Mouse (Mus musculus): ENCODE measurements around the gene Gm572. TPM values are rescaled to one million over a fixed set of nuclear protein-coding genes. Genes with fewer than 3 reads are reported as not detected.

Gm572 gene
- polyA plus RNA-seq, 1 experiment from 2014 or later: 0.17 TPM

DNA sequence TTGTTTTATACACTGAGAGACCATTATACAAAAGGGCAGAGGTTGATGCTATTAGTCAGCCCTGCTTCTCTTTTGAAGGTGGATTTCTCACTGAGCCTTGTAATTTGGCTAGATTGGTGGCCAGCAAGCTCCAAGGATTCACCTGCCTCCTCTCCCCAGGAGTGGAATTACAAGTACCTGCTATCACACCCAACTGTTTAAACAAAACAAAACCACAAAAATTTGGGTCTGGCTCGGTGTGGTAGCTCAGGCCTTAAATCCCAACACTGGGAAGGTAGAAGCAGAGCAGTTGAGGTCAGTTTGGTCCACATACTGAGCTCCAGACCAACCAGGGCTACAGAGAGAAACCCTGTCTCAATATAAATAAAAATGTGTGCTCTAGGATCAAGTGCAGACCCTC lies 23.3 kb upstream of the Gm572 start:
- Histone ChIP-seq H3K4me2 (ENCODE audit: low read depth, low read length) (no peak overlapping the region), H3K4me1 (ENCODE audit: control insufficient read depth, insufficient read depth, low read length) (no peaks in the 10 kb centered on the region), H3K9ac (ENCODE audit: low read depth, low read length) (no peak overlapping the region), H3K27me3 (replicated peaks; ENCODE audit: control insufficient read depth, insufficient read depth, low read length) (no peaks in the 10 kb centered on the region), H3K4me3 (ENCODE audit: low read depth, low read length) (no peak overlapping the region), H3K27ac (replicated peaks; ENCODE audit: low read depth, low read length) (no peak overlapping the region), H3K36me3 (ENCODE audit: control insufficient read depth, insufficient read depth, low read length) (peaks cover 96% of the 10 kb centered on the region), H3K9me3 (ENCODE audit: control insufficient read depth, low read length) (no peaks in the 10 kb centered on the region)
- DNase-seq (ENCODE audit: low spot score) (no peak), ATAC-seq (ENCODE audit: low read depth) (no peak)
- 69% methylated on average over 1 of the region's 1 CpGs for WGBS

DNA sequence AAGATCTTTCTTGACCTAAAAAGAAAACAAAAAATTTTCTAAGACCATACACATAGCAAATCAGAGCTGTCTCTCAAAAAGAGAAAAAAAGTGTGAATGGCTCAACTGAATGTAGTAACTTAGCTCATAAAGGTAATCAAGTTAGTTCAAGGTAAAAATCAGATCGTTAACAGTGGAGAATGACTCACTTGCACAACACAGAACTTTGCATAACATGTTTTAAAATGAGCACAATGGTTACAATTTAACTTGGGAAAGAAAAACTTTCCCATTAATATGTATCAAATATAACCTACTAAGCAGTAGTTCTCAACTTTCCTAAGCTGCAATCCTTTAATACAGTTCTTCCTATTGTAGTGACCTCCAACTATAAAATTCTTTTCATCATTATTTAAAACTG lies 22.4 kb upstream of the Gm572 start:
- ATAC-seq (ENCODE audit: low read depth): no peak
- no peaks in the 10 kb centered on the region for H3K9me3 ChIP-seq (ENCODE audit: control insufficient read depth, low read length)
- no peak overlapping the region for H3K4me2 ChIP-seq (ENCODE audit: low read depth, low read length)
- H3K4me1 ChIP-seq (ENCODE audit: control insufficient read depth, insufficient read depth, low read length): no peaks in the 10 kb centered on the region
- DNase-seq (ENCODE audit: low spot score): no peak
- no peak overlapping the region for H3K4me3 ChIP-seq (ENCODE audit: low read depth, low read length)
- 93% methylated on average over 1 of the region's 1 CpGs for WGBS
- no peak overlapping the region for H3K9ac ChIP-seq (ENCODE audit: low read depth, low read length)
- no peak overlapping the region for H3K27ac ChIP-seq (replicated peaks; ENCODE audit: low read depth, low read length)
- H3K27me3 ChIP-seq (replicated peaks; ENCODE audit: control insufficient read depth, insufficient read depth, low read length): no peaks in the 10 kb centered on the region
- peaks cover 92% of the 10 kb centered on the region for H3K36me3 ChIP-seq (ENCODE audit: control insufficient read depth, insufficient read depth, low read length)

DNA sequence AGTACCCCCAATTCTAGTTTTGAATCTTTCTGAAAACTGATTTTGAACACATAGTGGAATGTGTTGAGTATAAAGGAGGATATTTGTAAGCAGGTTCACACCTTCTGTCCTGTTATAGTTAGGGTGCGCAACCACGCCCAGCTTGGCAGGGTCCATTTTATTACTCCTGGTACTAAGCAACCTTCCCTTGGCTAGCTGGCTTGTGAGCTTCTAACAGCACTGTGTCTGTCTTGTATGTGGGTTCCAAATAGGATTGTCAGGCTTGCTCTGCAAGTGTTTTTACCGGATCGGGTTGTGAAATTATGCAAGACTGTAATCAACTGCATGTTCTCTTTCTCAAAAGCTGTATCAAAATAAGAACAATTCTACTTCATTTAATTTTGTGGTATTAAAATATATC lies 20.6 kb upstream of the Gm572 start:
- H3K4me2 ChIP-seq (ENCODE audit: low read depth, low read length): no peak overlapping the region

DNA sequence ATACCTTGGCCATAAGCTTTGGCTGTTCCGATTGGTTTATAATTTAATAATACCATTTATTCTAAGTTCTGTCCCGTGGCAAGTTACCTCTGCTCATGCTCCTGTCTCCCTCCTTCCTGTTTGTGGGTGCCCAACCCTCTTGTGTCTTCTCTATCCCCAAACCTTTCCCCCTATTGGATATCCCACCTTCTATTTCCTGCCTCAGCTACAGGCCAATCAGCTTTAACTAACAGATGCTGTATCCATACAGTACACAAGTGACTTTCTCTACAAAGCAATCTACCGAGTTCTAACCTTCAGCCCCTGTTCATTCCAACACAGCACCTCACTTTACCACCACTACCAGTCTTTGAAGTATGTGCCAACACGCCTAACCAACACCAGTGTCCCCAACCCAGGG lies 19.5 kb upstream of the Gm572 start:
- H3K4me1 ChIP-seq (ENCODE audit: control insufficient read depth, insufficient read depth, low read length): no peaks in the 10 kb centered on the region
- WGBS: 84% methylated on average over 4 of the region's 4 CpGs
- DNase-seq (ENCODE audit: low spot score) (no peak), ATAC-seq (ENCODE audit: low read depth) (no peak)
- H3K9me3 ChIP-seq (ENCODE audit: control insufficient read depth, low read length): no peaks in the 10 kb centered on the region
- no peak overlapping the region for H3K9ac ChIP-seq (ENCODE audit: low read depth, low read length)
- no peak overlapping the region for H3K4me2 ChIP-seq (ENCODE audit: low read depth, low read length)
- H3K4me3 ChIP-seq (ENCODE audit: low read depth, low read length): no peak overlapping the region
- peaks cover 66% of the 10 kb centered on the region for H3K36me3 ChIP-seq (ENCODE audit: control insufficient read depth, insufficient read depth, low read length)
- H3K27ac ChIP-seq (replicated peaks; ENCODE audit: low read depth, low read length): no peak overlapping the region
- no peaks in the 10 kb centered on the region for H3K27me3 ChIP-seq (replicated peaks; ENCODE audit: control insufficient read depth, insufficient read depth, low read length)

More for the DNA sequence above, 20.6 kb upstream of the Gm572 start:
- Histone ChIP-seq H3K36me3 (ENCODE audit: control insufficient read depth, insufficient read depth, low read length) (peaks cover 74% of the 10 kb centered on the region), H3K27ac (replicated peaks; ENCODE audit: low read depth, low read length) (no peak overlapping the region), H3K9ac (ENCODE audit: low read depth, low read length) (no peak overlapping the region), H3K4me3 (ENCODE audit: low read depth, low read length) (no peak overlapping the region), H3K9me3 (ENCODE audit: control insufficient read depth, low read length) (no peaks in the 10 kb centered on the region), H3K27me3 (replicated peaks; ENCODE audit: control insufficient read depth, insufficient read depth, low read length) (no peaks in the 10 kb centered on the region), H3K4me1 (ENCODE audit: control insufficient read depth, insufficient read depth, low read length) (no peaks in the 10 kb centered on the region)
- ATAC-seq (ENCODE audit: low read depth) (no peak), DNase-seq (ENCODE audit: low spot score) (no peak)
- WGBS: 91% methylated on average over 4 of the region's 4 CpGs

DNA sequence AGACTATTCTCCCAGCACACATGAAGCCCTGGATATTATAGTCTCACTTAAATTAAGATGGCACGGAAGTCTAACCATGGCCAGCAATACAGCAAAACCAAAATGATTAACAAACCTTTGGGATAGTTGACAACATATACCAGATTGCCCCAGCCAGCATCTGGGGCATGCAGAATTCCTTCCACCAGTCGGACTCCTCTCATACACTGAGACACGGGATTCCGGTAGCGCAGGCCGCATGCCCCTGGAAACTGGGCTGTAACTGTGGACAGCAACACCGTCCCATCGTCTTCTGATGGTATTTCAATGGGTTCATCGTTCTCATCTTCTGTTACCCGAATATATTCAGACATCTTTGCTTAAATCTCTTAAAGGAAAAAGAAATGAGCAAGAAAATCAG lies 18.1 kb upstream of the Gm572 start:
- H3K9ac ChIP-seq (ENCODE audit: low read depth, low read length): no peak overlapping the region

DNA sequence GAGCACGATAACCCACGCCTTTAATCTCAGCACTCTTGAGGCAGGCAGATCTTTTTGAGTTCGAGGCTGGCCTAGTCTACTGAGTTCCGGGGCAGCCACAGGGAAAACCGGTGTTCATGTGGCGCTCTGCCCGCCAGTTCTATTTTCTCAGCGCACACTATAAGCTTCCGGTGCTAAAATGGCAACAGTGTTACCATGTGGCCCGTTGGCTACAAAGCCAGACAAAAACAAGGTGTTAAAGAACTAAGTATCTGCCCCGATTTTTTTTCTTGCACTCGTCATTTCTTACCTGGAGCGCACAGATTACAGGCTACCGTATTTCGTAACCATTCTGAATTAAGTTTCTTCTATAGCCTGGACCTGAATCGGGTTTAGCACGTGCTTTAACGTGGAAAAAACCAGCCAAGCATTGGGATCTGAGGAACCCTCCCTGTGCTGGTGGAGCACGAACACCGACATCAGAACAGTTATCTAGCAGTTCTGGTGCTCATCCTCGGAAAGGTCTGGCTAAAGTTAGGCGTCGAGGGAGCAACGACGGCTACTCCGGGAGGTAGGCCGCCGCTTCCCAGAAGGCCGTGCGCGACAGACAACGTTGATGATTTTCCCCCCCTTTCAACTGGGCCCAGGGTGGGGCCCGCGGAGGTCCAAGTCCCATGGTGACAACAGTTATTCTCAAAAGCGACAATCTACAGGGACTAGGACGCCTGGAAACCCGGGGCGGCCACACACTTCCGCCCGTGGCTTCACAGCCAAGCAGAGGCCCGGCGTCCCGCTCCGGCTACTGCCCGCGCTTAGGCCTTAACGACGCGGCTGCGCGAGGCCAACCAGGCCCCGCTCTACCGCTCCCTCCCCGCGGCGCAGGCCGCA lies 17.1 kb upstream of the Gm572 start:
- H3K36me3 ChIP-seq (ENCODE audit: control insufficient read depth, insufficient read depth, low read length): peaks cover 43% of the 10 kb centered on the region
- H3K27ac ChIP-seq (replicated peaks; ENCODE audit: low read depth, low read length): peak overlapping the region; percentile 96
- DNase-seq (ENCODE audit: low spot score) (peak; percentile 57), ATAC-seq (ENCODE audit: low read depth) (peak; percentile 66)
- no peaks in the 10 kb centered on the region for H3K4me1 ChIP-seq (ENCODE audit: control insufficient read depth, insufficient read depth, low read length)
- H3K4me3 ChIP-seq (ENCODE audit: low read depth, low read length): peak overlapping the region; percentile 96
- H3K27me3 ChIP-seq (replicated peaks; ENCODE audit: control insufficient read depth, insufficient read depth, low read length): no peaks in the 10 kb centered on the region
- H3K9ac ChIP-seq (ENCODE audit: low read depth, low read length): peak overlapping the region; percentile 98
- peak overlapping the region; percentile 77 for H3K4me2 ChIP-seq (ENCODE audit: low read depth, low read length)
- no peaks in the 10 kb centered on the region for H3K9me3 ChIP-seq (ENCODE audit: control insufficient read depth, low read length)
- WGBS: under 1% methylated on average over 55 of the region's 57 CpGs

More for the DNA sequence above, 18.1 kb upstream of the Gm572 start:
- Histone ChIP-seq H3K27me3 (replicated peaks; ENCODE audit: control insufficient read depth, insufficient read depth, low read length) (no peaks in the 10 kb centered on the region), H3K9me3 (ENCODE audit: control insufficient read depth, low read length) (no peaks in the 10 kb centered on the region), H3K36me3 (ENCODE audit: control insufficient read depth, insufficient read depth, low read length) (peaks cover 52% of the 10 kb centered on the region), H3K4me3 (ENCODE audit: low read depth, low read length) (peak overlapping the region; percentile 96), H3K4me2 (ENCODE audit: low read depth, low read length) (peak overlapping the region; percentile 77), H3K27ac (replicated peaks; ENCODE audit: low read depth, low read length) (no peak overlapping the region), H3K4me1 (ENCODE audit: control insufficient read depth, insufficient read depth, low read length) (no peaks in the 10 kb centered on the region)
- no peak for ATAC-seq (ENCODE audit: low read depth)
- no peak for DNase-seq (ENCODE audit: low spot score)
- WGBS: 81% methylated on average over 10 of the region's 10 CpGs

DNA sequence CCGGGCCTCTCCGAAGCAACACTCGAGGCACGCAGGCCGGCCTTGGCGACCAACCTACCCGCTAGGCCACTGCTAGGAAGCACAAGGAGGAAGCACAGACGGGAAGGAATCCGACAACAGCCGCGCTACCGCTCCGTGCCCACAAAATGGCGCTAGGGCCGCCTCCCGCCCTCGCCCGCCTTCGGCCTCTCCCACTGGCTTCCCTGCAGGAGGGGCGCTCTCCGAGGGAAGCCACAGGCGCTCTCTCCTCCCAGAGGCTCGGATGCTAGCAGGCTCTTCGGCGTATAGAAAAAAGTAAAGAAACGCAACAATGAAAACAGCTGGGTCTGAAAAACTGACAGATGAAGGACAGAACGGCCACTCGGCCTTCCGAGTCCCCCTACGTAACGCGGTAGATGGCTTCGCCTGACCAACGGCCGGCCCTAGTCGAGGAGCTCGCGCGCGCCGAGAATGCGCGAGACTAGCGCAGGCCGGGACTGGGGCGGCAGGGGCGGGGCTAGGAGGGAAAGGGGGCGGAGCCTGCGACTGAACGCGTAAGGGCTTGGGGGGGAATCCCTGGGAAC lies 16.4 kb upstream of the Gm572 start, which contains the start of gene Tardbp:
Gene Tardbp, minus strand, starts transcription at position 397 of the 563 bp plus-strand sequence.
- Histone ChIP-seq H3K4me1 (ENCODE audit: control insufficient read depth, insufficient read depth, low read length) (no peaks in the 10 kb centered on the region), H3K27me3 (replicated peaks; ENCODE audit: control insufficient read depth, insufficient read depth, low read length) (no peaks in the 10 kb centered on the region), H3K9me3 (ENCODE audit: control insufficient read depth, low read length) (no peaks in the 10 kb centered on the region), H3K36me3 (ENCODE audit: control insufficient read depth, insufficient read depth, low read length) (peaks cover 36% of the 10 kb centered on the region), H3K4me3 (ENCODE audit: low read depth, low read length) (peak within 1 kb of the TSS; percentile 96), H3K27ac (replicated peaks; ENCODE audit: low read depth, low read length) (peak within 1 kb of the TSS; percentile 96), H3K4me2 (ENCODE audit: low read depth, low read length) (peak within 1 kb of the TSS; percentile 77), H3K9ac (ENCODE audit: low read depth, low read length) (peak within 1 kb of the TSS; percentile 98)
- DNase-seq (ENCODE audit: low spot score): peak; percentile 97
- ATAC-seq (ENCODE audit: low read depth): peak; percentile 97
- under 1% methylated on average over 39 of the region's 51 CpGs for WGBS

DNA sequence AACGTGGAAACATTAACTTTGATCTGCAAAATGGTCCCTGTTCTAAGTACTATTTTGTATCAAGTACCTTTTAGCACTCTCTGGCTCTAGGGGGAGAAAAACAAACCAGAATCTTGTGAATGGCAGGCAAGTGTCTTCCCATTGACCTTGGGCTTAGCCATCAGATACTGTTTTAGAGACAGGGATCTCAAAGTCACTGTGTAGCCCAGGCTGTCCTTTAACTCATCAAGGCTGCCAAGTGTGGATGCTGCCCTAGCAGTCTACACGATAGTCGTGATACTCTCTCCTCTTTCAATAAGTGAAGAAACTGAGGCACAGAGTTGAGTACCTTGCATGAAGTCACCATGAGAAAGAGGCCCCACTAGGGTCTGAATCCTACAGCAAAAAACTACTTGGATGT lies 15.9 kb upstream of the Gm572 start:
- WGBS: 66% methylated on average over 3 of the region's 3 CpGs
- DNase-seq (ENCODE audit: low spot score) (no peak), ATAC-seq (ENCODE audit: low read depth) (peak; percentile 1; the same call in 1 of the 2 replicates)
- no peaks in the 10 kb centered on the region for H3K4me1 ChIP-seq (ENCODE audit: control insufficient read depth, insufficient read depth, low read length)
- H3K9me3 ChIP-seq (ENCODE audit: control insufficient read depth, low read length): no peaks in the 10 kb centered on the region
- no peak overlapping the region for H3K27ac ChIP-seq (replicated peaks; ENCODE audit: low read depth, low read length)
- peak overlapping the region; percentile 98; the same call in 1 of the 2 replicates for H3K9ac ChIP-seq (ENCODE audit: low read depth, low read length)
- peak overlapping the region; percentile 77 for H3K4me2 ChIP-seq (ENCODE audit: low read depth, low read length)
- H3K36me3 ChIP-seq (ENCODE audit: control insufficient read depth, insufficient read depth, low read length): peaks cover 30% of the 10 kb centered on the region
- H3K27me3 ChIP-seq (replicated peaks; ENCODE audit: control insufficient read depth, insufficient read depth, low read length): no peaks in the 10 kb centered on the region
- peak overlapping the region; percentile 96 for H3K4me3 ChIP-seq (ENCODE audit: low read depth, low read length)
